Mouse (Mus musculus): ENCODE measurements around the gene B3gnt3. TPM values are rescaled to one million over a fixed set of nuclear protein-coding genes. Genes with fewer than 3 reads are reported as not detected.

B3gnt3 gene
- polyA plus RNA-seq, 1 experiment from 2014 or later, result 0.51 TPM

DNA sequence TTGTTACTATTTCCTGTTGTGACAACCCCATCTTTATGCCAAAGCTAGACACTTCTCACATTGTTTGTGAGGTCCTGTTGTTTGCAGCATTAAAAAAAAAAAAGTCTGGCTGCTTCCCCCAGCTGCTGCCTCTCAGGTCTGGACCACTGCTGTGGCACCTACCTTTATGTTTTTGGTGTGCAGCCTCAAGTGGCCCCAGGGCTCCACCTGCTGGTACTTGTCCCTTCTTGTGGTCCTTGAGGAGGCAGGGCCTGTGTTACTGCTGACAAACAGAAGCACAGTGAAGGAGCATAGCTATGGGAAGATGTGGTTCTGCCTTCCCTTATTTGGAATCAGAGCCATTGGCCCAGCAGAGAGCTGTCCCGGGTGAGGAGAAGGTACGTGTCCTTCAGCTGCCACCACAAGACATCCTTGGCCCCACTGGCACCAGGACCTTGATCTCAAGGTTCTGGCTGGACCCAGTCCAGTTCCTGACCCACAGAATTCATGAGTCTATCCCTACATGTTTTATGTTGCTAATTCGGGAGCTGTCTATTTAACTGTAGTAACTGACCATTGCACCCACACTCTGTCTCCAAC is 30.2 kb upstream of the B3gnt3 start:
- ATAC-seq (replicated peaks; ENCODE audit: low FRiP score) (no peak), DNase-seq (ENCODE audit: low spot score) (no peak)
- WGBS, result 54% methylated on average over 3 of the region's 3 CpGs
- Histone ChIP-seq H3K4me1 (replicated peaks; ENCODE audit: control insufficient read depth, insufficient read depth, low read length) (0 out of 2 replicates have a peak, but pooled peaks cover 2% of the 10 kb centered on the region), H3K27ac (ENCODE audit: low read depth, low read length) (no peak overlapping the region), H3K9me3 (ENCODE audit: control insufficient read depth, low read length) (no peaks in the 10 kb centered on the region), H3K36me3 (ENCODE audit: control insufficient read depth, insufficient read depth, low read length) (no peaks in the 10 kb centered on the region), H3K4me2 (ENCODE audit: low read depth, low read length, severe bottlenecking) (no peak overlapping the region), H3K27me3 (ENCODE audit: control insufficient read depth, insufficient read depth, low read length) (no peaks in the 10 kb centered on the region), H3K4me3 (ENCODE audit: low read depth, low read length) (no peak overlapping the region), H3K9ac (ENCODE audit: low read length) (no peak overlapping the region)

GRCm38 (mm10) chr8:71728826-71729620 is 27.4 kb upstream of the B3gnt3 start:
- peak overlapping the region; percentile 41; the same call in 1 of the 2 replicates for H3K9ac ChIP-seq (ENCODE audit: low read length)
- ATAC-seq (replicated peaks; ENCODE audit: low FRiP score) (peak; percentile 18; the same call in 1 of the 2 replicates), DNase-seq (ENCODE audit: low spot score) (peak; percentile 70)
- H3K4me2 ChIP-seq (ENCODE audit: low read depth, low read length, severe bottlenecking), result peak overlapping the region; percentile 60
- H3K9me3 ChIP-seq (ENCODE audit: control insufficient read depth, low read length), result no peaks in the 10 kb centered on the region
- H3K27me3 ChIP-seq (ENCODE audit: control insufficient read depth, insufficient read depth, low read length), result no peaks in the 10 kb centered on the region; the same call in 1 of the 2 replicates
- H3K4me3 ChIP-seq (ENCODE audit: low read depth, low read length), result peak overlapping the region; percentile 24; the same call in 1 of the 2 replicates
- WGBS, result 3% methylated on average over 14 of the region's 16 CpGs
- H3K36me3 ChIP-seq (ENCODE audit: control insufficient read depth, insufficient read depth, low read length), result no peaks in the 10 kb centered on the region
- H3K4me1 ChIP-seq (replicated peaks; ENCODE audit: control insufficient read depth, insufficient read depth, low read length), result 0 out of 2 replicates have a peak, but pooled peaks cover 4% of the 10 kb centered on the region
- no peak overlapping the region for H3K27ac ChIP-seq (ENCODE audit: low read depth, low read length)

GRCm38 (mm10) chr8:71728240-71728785 is 26.7 kb upstream of the B3gnt3 start:
- Histone ChIP-seq H3K9me3 (ENCODE audit: control insufficient read depth, low read length) (no peaks in the 10 kb centered on the region), H3K4me3 (ENCODE audit: low read depth, low read length) (peak overlapping the region; percentile 24; the same call in 1 of the 2 replicates), H3K4me2 (ENCODE audit: low read depth, low read length, severe bottlenecking) (peak overlapping the region; percentile 60), H3K27me3 (ENCODE audit: control insufficient read depth, insufficient read depth, low read length) (no peaks in the 10 kb centered on the region; the same call in 1 of the 2 replicates), H3K4me1 (replicated peaks; ENCODE audit: control insufficient read depth, insufficient read depth, low read length) (0 out of 2 replicates have a peak, but pooled peaks cover 4% of the 10 kb centered on the region), H3K27ac (ENCODE audit: low read depth, low read length) (no peak overlapping the region), H3K36me3 (ENCODE audit: control insufficient read depth, insufficient read depth, low read length) (no peaks in the 10 kb centered on the region), H3K9ac (ENCODE audit: low read length) (peak overlapping the region; percentile 41; the same call in 1 of the 2 replicates)
- ATAC-seq (replicated peaks; ENCODE audit: low FRiP score) (peak; percentile 26; the same call in 1 of the 2 replicates), DNase-seq (ENCODE audit: low spot score) (no peak)
- WGBS, result 8% methylated on average over 17 of the region's 21 CpGs

GRCm38 (mm10) chr8:71725122-71725924 is 23.7 kb upstream of the B3gnt3 start, which contains the start of gene Fcho1:
Gene Fcho1, minus strand, starts transcription at chr8:71725716.
- Histone ChIP-seq H3K4me2 (ENCODE audit: low read depth, low read length, severe bottlenecking) (peak within 1 kb of the TSS; percentile 88), H3K27me3 (ENCODE audit: control insufficient read depth, insufficient read depth, low read length) (no peaks in the 10 kb centered on the region; the same call in 1 of the 2 replicates), H3K27ac (ENCODE audit: low read depth, low read length) (no peak within 1 kb of the TSS), H3K36me3 (ENCODE audit: control insufficient read depth, insufficient read depth, low read length) (no peaks in the 10 kb centered on the region), H3K4me3 (ENCODE audit: low read depth, low read length) (peak within 1 kb of the TSS; percentile 72), H3K4me1 (replicated peaks; ENCODE audit: control insufficient read depth, insufficient read depth, low read length) (peaks cover 9% of the 10 kb centered on the region), H3K9ac (ENCODE audit: low read length) (peak within 1 kb of the TSS; percentile 75), H3K9me3 (ENCODE audit: control insufficient read depth, low read length) (no peaks in the 10 kb centered on the region)
- DNase-seq (ENCODE audit: low spot score) (peak; percentile 91), ATAC-seq (replicated peaks; ENCODE audit: low FRiP score) (peak; percentile 85)
- under 1% methylated on average over 52 of the region's 54 CpGs for WGBS

DNA sequence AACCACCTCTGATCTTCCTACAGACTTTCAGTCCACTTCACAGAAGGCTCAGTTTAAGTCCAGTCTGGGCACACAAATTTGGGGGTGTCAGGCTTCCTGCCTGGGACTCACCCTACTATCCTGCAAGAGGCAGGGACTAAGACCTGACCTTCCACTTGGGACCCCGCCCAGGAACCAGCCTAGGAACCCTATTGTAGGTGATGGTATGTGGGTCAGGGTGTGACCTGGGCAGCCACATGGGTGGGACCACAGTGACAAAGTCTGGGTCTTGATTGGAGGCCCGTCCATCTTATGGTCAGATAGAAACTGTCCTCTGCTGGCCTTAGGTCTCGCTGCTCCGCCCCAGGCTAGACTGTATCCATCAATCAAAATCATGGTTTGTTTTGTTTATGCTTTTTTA is 22.8 kb upstream of the B3gnt3 start:
- Histone ChIP-seq H3K4me3 (ENCODE audit: low read depth, low read length) (no peak overlapping the region), H3K9ac (ENCODE audit: low read length) (no peak overlapping the region), H3K9me3 (ENCODE audit: control insufficient read depth, low read length) (no peaks in the 10 kb centered on the region), H3K27ac (ENCODE audit: low read depth, low read length) (no peak overlapping the region), H3K36me3 (ENCODE audit: control insufficient read depth, insufficient read depth, low read length) (no peaks in the 10 kb centered on the region), H3K27me3 (ENCODE audit: control insufficient read depth, insufficient read depth, low read length) (no peaks in the 10 kb centered on the region; the same call in 1 of the 2 replicates), H3K4me1 (replicated peaks; ENCODE audit: control insufficient read depth, insufficient read depth, low read length) (peaks cover 18% of the 10 kb centered on the region), H3K4me2 (ENCODE audit: low read depth, low read length, severe bottlenecking) (0 out of 2 replicates have a peak overlapping the region, but pooled peaks have one; percentile 88)
- 83% methylated on average over 4 of the region's 4 CpGs for WGBS
- no peak for DNase-seq (ENCODE audit: low spot score)
- ATAC-seq (replicated peaks; ENCODE audit: low FRiP score), result no peak

DNA sequence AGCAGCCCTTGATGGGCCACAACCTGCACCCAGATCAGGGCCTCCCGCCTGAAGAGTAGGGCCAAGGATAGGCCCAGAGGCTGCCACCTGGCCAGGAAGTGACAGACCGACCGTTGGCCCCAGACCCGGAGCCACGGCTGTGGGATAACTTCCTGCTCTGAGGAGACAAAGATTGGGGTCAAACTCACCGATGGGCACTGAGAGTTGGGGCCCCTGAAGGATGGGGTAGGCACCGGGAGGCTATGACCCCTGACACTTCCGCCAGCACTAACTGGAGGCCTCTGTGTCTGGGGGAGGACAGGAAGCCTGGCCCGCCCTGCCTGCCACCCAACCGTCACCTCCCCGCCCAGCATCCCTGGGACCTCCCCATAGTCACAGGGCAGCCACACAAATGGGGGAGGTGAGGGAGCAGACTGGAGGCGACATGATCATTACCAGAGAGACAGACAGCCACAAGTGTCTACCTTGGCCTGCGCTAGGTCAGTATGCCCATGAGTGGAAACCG is 21.5 kb upstream of the B3gnt3 start:
- WGBS, result 68% methylated on average over 14 of the region's 14 CpGs
- Histone ChIP-seq H3K4me1 (replicated peaks; ENCODE audit: control insufficient read depth, insufficient read depth, low read length) (peaks cover 20% of the 10 kb centered on the region), H3K36me3 (ENCODE audit: control insufficient read depth, insufficient read depth, low read length) (no peaks in the 10 kb centered on the region), H3K4me2 (ENCODE audit: low read depth, low read length, severe bottlenecking) (no peak overlapping the region), H3K27ac (ENCODE audit: low read depth, low read length) (no peak overlapping the region), H3K4me3 (ENCODE audit: low read depth, low read length) (no peak overlapping the region), H3K27me3 (ENCODE audit: control insufficient read depth, insufficient read depth, low read length) (no peaks in the 10 kb centered on the region; the same call in 1 of the 2 replicates), H3K9me3 (ENCODE audit: control insufficient read depth, low read length) (no peaks in the 10 kb centered on the region), H3K9ac (ENCODE audit: low read length) (no peak overlapping the region)
- ATAC-seq (replicated peaks; ENCODE audit: low FRiP score) (no peak), DNase-seq (ENCODE audit: low spot score) (no peak)

- H3K9ac ChIP-seq (ENCODE audit: low read length), result no peak overlapping the region; the same call in 1 of the 2 replicates
- 29% methylated on average over 7 of the region's 7 CpGs for WGBS
- DNase-seq (ENCODE audit: low spot score) (peak; percentile 90), ATAC-seq (replicated peaks; ENCODE audit: low FRiP score) (peak; percentile 82)
- peaks cover 20% of the 10 kb centered on the region for H3K4me1 ChIP-seq (replicated peaks; ENCODE audit: control insufficient read depth, insufficient read depth, low read length)
- peak overlapping the region; percentile 18; the same call in 1 of the 2 replicates for H3K4me2 ChIP-seq (ENCODE audit: low read depth, low read length, severe bottlenecking)
- no peaks in the 10 kb centered on the region for H3K36me3 ChIP-seq (ENCODE audit: control insufficient read depth, insufficient read depth, low read length)
- no peaks in the 10 kb centered on the region for H3K27me3 ChIP-seq (ENCODE audit: control insufficient read depth, insufficient read depth, low read length)
- H3K27ac ChIP-seq (ENCODE audit: low read depth, low read length), result no peak overlapping the region
- H3K9me3 ChIP-seq (ENCODE audit: control insufficient read depth, low read length), result no peaks in the 10 kb centered on the region
- H3K4me3 ChIP-seq (ENCODE audit: low read depth, low read length), result no peak overlapping the region
These were observed 18.4 kb upstream of the B3gnt3 start for GRCm38 (mm10) chr8:71719928-71720457.
